Mouse (Mus musculus): ENCODE results near the gene Tpd52l2. TPM values are rescaled to one million over a fixed set of nuclear protein-coding genes. Genes with fewer than 3 reads are reported as not detected.

The Tpd52l2 gene
- polyA plus RNA-seq (2012; fragmentation: generic; extraction: Trizol): 79.2 TPM
- long read RNA-seq, experiment 1, transcript Tpd52l2-208 (8 exons, 3,603 nt): minor isoform, 18 of 158 reads
- long read RNA-seq, experiment 1, transcript Tpd52l2-204 (6 exons, 3,475 nt): minor isoform, 24 of 158 reads
- long read RNA-seq, experiment 1, transcript Tpd52l2-201 (7 exons, 2,950 nt): major isoform, 93 of 158 reads
- long read RNA-seq, experiment 1, partial matches to known transcripts: 10 of 158 reads
- long read RNA-seq, experiment 1, other reads (novel, unspliced or antisense): 12 of 158 reads
- long read RNA-seq, experiment 2, transcript Tpd52l2-204 (6 exons, 3,475 nt): minor isoform, 44 of 237 reads
- long read RNA-seq, experiment 2, transcript Tpd52l2-201 (7 exons, 2,950 nt): major isoform, 143 of 237 reads
- long read RNA-seq, experiment 2, transcript Tpd52l2-208 (8 exons, 3,603 nt): minor isoform, 15 of 237 reads
- long read RNA-seq, experiment 2, transcript Tpd52l2-202 (7 exons, 1,799 nt): minor isoform, 6 of 237 reads
- long read RNA-seq, experiment 2, partial matches to known transcripts: 2 of 237 reads
- long read RNA-seq, experiment 2, other reads (novel, unspliced or antisense): 25 of 237 reads

DNA sequence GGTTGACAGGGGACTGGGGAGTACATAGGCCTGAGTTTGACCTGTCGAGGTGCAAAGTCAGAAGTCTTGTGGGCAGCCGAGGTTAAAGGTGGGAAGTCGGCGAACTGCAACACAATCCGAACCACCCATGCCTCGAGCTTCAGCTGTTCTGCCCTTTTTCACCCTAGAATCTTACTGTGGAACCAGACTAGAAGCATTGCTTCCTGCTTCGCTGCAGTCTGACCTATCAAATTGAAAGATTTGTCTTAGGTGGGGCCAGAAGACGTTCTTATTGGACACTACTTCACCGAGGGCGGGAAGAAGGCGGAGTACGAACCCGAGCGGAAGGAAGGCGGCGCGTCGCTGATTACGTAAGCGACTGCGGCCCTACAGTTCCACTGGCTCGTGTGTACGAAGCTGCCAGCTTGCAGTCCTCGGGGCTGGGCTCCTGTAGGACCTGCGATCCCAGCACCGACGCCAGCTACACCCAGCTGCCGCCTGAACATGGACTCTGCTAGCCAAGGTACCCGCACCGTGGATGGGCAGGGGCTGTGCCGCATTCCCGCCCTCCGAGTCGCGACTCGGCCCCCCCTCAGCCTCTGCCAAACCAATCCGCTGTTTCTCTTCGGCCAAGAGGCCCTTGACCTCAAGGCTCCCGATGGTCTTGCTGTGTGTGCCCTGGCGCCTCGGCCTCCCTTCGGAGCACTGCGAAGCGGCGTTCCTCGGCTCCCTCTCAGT, at the start of gene Tpd52l2:
TSS of gene Tpd52l2 (plus strand) at position 312 of the 717 bp plus-strand sequence.
- Histone ChIP-seq H3K4me3 (ENCODE audit: insufficient read depth, poor library complexity, severe bottlenecking) (peak within 1 kb of the TSS; percentile 89), H3K79me3 (ENCODE audit: low read depth) (peaks cover 37% of the 10 kb centered on the region)
- no peak for TF ChIP-seq USF1 (IDR thresholded peaks at IDR 0.05; ENCODE audit: low read depth)
- peak; percentile 73 for TF ChIP-seq CEBPB (IDR thresholded peaks at IDR 0.05; ENCODE audit: low read depth)
- TF ChIP-seq MYOD1 (IDR thresholded peaks at IDR 0.05; ENCODE audit: control insufficient read depth, insufficient read length, low read depth): no peak
- TF ChIP-seq CTCF (IDR thresholded peaks at IDR 0.05; ENCODE audit: control insufficient read depth, insufficient read depth, insufficient read length): no peak

DNA sequence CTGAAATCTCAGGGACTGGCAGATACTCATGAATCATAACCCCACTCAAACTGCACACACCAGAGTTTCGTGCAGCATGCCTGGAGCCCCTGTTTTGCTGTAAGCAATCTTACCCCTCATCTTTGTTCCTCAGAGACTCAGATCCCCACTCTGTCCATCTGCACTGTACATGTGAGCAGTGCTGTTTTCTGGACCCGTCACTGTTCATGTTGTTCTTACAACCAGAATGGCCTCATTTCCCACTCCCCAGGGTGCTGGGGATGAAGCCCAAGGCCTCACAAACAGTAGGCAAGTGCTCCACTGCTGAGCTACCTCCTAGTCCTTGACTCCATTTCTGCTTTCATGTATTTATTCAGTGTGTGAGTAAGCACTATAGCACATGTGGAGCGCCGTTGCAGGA, 44.8 kb upstream of the Tpd52l2 start:
- no peak for TF ChIP-seq FOSL1 (IDR thresholded peaks at IDR 0.05; ENCODE audit: insufficient read depth, low read length, poor library complexity, severe bottlenecking)
- no peak for TF ChIP-seq MYOG (IDR thresholded peaks at IDR 0.05; ENCODE audit: control insufficient read depth, extremely low read depth, insufficient read length)
- no peak for TF ChIP-seq USF1 (IDR thresholded peaks at IDR 0.05; ENCODE audit: low read depth)
- TF ChIP-seq CEBPB (IDR thresholded peaks at IDR 0.05; ENCODE audit: low read depth): no peak
- TF ChIP-seq CTCF (IDR thresholded peaks at IDR 0.05; ENCODE audit: control insufficient read depth, insufficient read depth, insufficient read length): no peak
- no peak for TF ChIP-seq MYOD1 (IDR thresholded peaks at IDR 0.05; ENCODE audit: control insufficient read depth, insufficient read length, low read depth)
- TF ChIP-seq MAX (IDR thresholded peaks at IDR 0.05): no peak
- peaks cover 9% of the 10 kb centered on the region for H3K27me3 ChIP-seq (ENCODE audit: control insufficient read depth, insufficient read depth, insufficient read length)
- no peak overlapping the region for H3K4me3 ChIP-seq (ENCODE audit: insufficient read depth, poor library complexity, severe bottlenecking)
- H3K36me3 ChIP-seq (ENCODE audit: control insufficient read depth, insufficient read depth): no peaks in the 10 kb centered on the region
- no peaks in the 10 kb centered on the region for H3K79me2 ChIP-seq (ENCODE audit: control insufficient read depth, insufficient read depth)
- no peak overlapping the region for H3ac ChIP-seq (ENCODE audit: control insufficient read depth, insufficient read length, low read depth)
- no peaks in the 10 kb centered on the region for H3K79me3 ChIP-seq (ENCODE audit: low read depth)

More for the DNA sequence above, at the start of gene Tpd52l2:
- Histone ChIP-seq H3K27me3 (ENCODE audit: control insufficient read depth, insufficient read depth, insufficient read length) (no peaks in the 10 kb centered on the region), H3K79me2 (ENCODE audit: control insufficient read depth, insufficient read depth) (peaks cover 49% of the 10 kb centered on the region), H3K36me3 (ENCODE audit: control insufficient read depth, insufficient read depth) (peaks cover 29% of the 10 kb centered on the region), H3ac (ENCODE audit: control insufficient read depth, insufficient read length, low read depth) (peak within 1 kb of the TSS; percentile 82)

GRCm38 (mm10) chr2:181453274-181453673, 43.7 kb upstream of the Tpd52l2 start:
- H3K79me3 ChIP-seq (ENCODE audit: low read depth): no peaks in the 10 kb centered on the region
- H3K79me2 ChIP-seq (ENCODE audit: control insufficient read depth, insufficient read depth): no peaks in the 10 kb centered on the region
- TF ChIP-seq FOSL1 (IDR thresholded peaks at IDR 0.05; ENCODE audit: insufficient read depth, low read length, poor library complexity, severe bottlenecking) (no peak), MYOD1 (IDR thresholded peaks at IDR 0.05; ENCODE audit: control insufficient read depth, insufficient read length, low read depth) (no peak), CEBPB (IDR thresholded peaks at IDR 0.05; ENCODE audit: low read depth) (no peak), MAX (IDR thresholded peaks at IDR 0.05) (no peak), MYOG (IDR thresholded peaks at IDR 0.05; ENCODE audit: control insufficient read depth, extremely low read depth, insufficient read length) (no peak), CTCF (IDR thresholded peaks at IDR 0.05; ENCODE audit: control insufficient read depth, insufficient read depth, insufficient read length) (no peak), USF1 (IDR thresholded peaks at IDR 0.05; ENCODE audit: low read depth) (no peak)
- H3K27me3 ChIP-seq (ENCODE audit: control insufficient read depth, insufficient read depth, insufficient read length): peaks cover 16% of the 10 kb centered on the region
- H3K36me3 ChIP-seq (ENCODE audit: control insufficient read depth, insufficient read depth): no peaks in the 10 kb centered on the region
- no peak overlapping the region for H3K4me3 ChIP-seq (ENCODE audit: insufficient read depth, poor library complexity, severe bottlenecking)
- H3ac ChIP-seq (ENCODE audit: control insufficient read depth, insufficient read length, low read depth): no peak overlapping the region

GRCm38 (mm10) chr2:181455899-181456298, 41.0 kb upstream of the Tpd52l2 start:
- TF ChIP-seq CEBPB (IDR thresholded peaks at IDR 0.05; ENCODE audit: low read depth) (no peak), MYOD1 (IDR thresholded peaks at IDR 0.05; ENCODE audit: control insufficient read depth, insufficient read length, low read depth) (no peak)
- H3K27me3 ChIP-seq (ENCODE audit: control insufficient read depth, insufficient read depth, insufficient read length): peaks cover 37% of the 10 kb centered on the region
- no peak overlapping the region for H3K4me3 ChIP-seq (ENCODE audit: insufficient read depth, poor library complexity, severe bottlenecking)
- H3K36me3 ChIP-seq (ENCODE audit: control insufficient read depth, insufficient read depth): no peaks in the 10 kb centered on the region
- no peaks in the 10 kb centered on the region for H3K79me2 ChIP-seq (ENCODE audit: control insufficient read depth, insufficient read depth)
- H3K79me3 ChIP-seq (ENCODE audit: low read depth): no peaks in the 10 kb centered on the region
- no peak overlapping the region for H3ac ChIP-seq (ENCODE audit: control insufficient read depth, insufficient read length, low read depth)

DNA sequence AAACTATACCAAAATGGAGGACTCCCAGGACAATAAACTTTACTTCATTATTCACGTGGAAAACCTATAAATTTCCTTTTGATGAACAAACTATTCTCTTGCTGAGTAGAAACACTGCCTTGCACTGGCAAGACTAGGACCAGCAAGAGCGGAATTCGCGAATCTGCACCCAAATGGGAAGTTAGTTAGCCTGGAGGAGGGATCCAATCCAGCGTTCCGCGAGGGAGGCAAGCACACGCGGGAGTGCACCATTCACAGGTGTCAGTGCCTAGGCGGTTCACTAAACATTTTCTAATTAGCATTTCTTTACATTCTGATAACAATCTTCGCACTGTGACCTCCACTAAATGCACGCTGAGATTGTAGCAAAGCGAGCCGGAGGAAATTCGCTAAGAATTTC, 39.1 kb upstream of the Tpd52l2 start:
- Histone ChIP-seq H3K27me3 (ENCODE audit: control insufficient read depth, insufficient read depth, insufficient read length) (peaks cover 47% of the 10 kb centered on the region), H3K4me3 (ENCODE audit: insufficient read depth, poor library complexity, severe bottlenecking) (no peak overlapping the region), H3K79me3 (ENCODE audit: low read depth) (no peaks in the 10 kb centered on the region), H3K36me3 (ENCODE audit: control insufficient read depth, insufficient read depth) (no peaks in the 10 kb centered on the region), H3K79me2 (ENCODE audit: control insufficient read depth, insufficient read depth) (no peaks in the 10 kb centered on the region), H3ac (ENCODE audit: control insufficient read depth, insufficient read length, low read depth) (no peak overlapping the region)
- TF ChIP-seq MYOG (IDR thresholded peaks at IDR 0.05; ENCODE audit: control insufficient read depth, extremely low read depth, insufficient read length) (no peak), USF1 (IDR thresholded peaks at IDR 0.05; ENCODE audit: low read depth) (no peak), CEBPB (IDR thresholded peaks at IDR 0.05; ENCODE audit: low read depth) (no peak), FOSL1 (IDR thresholded peaks at IDR 0.05; ENCODE audit: insufficient read depth, low read length, poor library complexity, severe bottlenecking) (no peak), MYOD1 (IDR thresholded peaks at IDR 0.05; ENCODE audit: control insufficient read depth, insufficient read length, low read depth) (no peak), CTCF (IDR thresholded peaks at IDR 0.05; ENCODE audit: control insufficient read depth, insufficient read depth, insufficient read length) (no peak), MAX (IDR thresholded peaks at IDR 0.05) (no peak)
